ENCODE assay signal across 8 mouse cellular contexts in genomic region chr8:84871376-84872308, GRCm38 (mm10). TPM values are rescaled to one million over a fixed set of nuclear protein-coding genes. Genes with fewer than 3 reads are reported as not detected.
A peak's percentile ranks its signal among the peaks of the same experiment; 100 is the strongest.
DNase-seq lines count a peak whose midpoint lies in the region; ATAC-seq and TF ChIP-seq lines count a peak whose summit lies in the region.

Syce2 (plus strand) TSS chr8:84872111.

- no peak within 1 kb of the TSS for H3K27ac ChIP-seq in embryonic facial prominence, embryonic 12.5 days
- no peak within 1 kb of the TSS for H3K27ac ChIP-seq in heart, embryonic 12.5 days (ENCODE audit: poor library complexity, severe bottlenecking)
- no peak within 1 kb of the TSS for H3K27ac ChIP-seq in kidney, embryonic 15.5 days
- H3K27ac ChIP-seq in liver, embryonic 14.5 days = peak within 1 kb of the TSS; percentile 81
- H3K27ac ChIP-seq in stomach, embryonic 16.5 days (ENCODE audit: low read length) = peak within 1 kb of the TSS; percentile 27; the same call in 1 of the 2 replicates

- H3K9ac ChIP-seq in embryonic facial prominence, embryonic 12.5 days = peak within 1 kb of the TSS; percentile 59
- H3K9ac ChIP-seq in heart, embryonic 12.5 days = peak within 1 kb of the TSS; percentile 70
- H3K9ac ChIP-seq in kidney, embryonic 15.5 days = peak within 1 kb of the TSS; percentile 59
- H3K9ac ChIP-seq in liver, embryonic 14.5 days (replicated peaks) = peak within 1 kb of the TSS; percentile 78
- peak within 1 kb of the TSS; percentile 71 for H3K9ac ChIP-seq in stomach, embryonic 16.5 days (ENCODE audit: low read length)

- H3K4me3 ChIP-seq in embryonic facial prominence, embryonic 12.5 days = peak within 1 kb of the TSS; percentile 39
- H3K4me3 ChIP-seq in heart, embryonic 12.5 days = peak within 1 kb of the TSS; percentile 52
- H3K4me3 ChIP-seq in kidney, embryonic 15.5 days (replicated peaks) = peak within 1 kb of the TSS; percentile 59
- H3K4me3 ChIP-seq in liver, embryonic 14.5 days (ENCODE audit: insufficient read depth in 1 of 2, low read depth in 2 of 2, low read length in 2 of 2) = peak within 1 kb of the TSS; percentile 55 to 69
- peak within 1 kb of the TSS; percentile 57 for H3K4me3 ChIP-seq in stomach, embryonic 16.5 days (replicated peaks; ENCODE audit: low read length)

- H3K36me3 ChIP-seq in embryonic facial prominence, embryonic 12.5 days = peaks cover 30% of the 10 kb centered on the region
- H3K36me3 ChIP-seq in heart, embryonic 12.5 days = peaks cover 35% of the 10 kb centered on the region
- peaks cover 29% of the 10 kb centered on the region for H3K36me3 ChIP-seq in kidney, embryonic 15.5 days
- peaks cover 24% of the 10 kb centered on the region for H3K36me3 ChIP-seq in liver, embryonic 14.5 days (replicated peaks; ENCODE audit: control insufficient read depth, insufficient read depth, low read depth)
- H3K36me3 ChIP-seq in stomach, embryonic 16.5 days (ENCODE audit: control insufficient read depth, insufficient read depth, low read length) = peaks cover 11% of the 10 kb centered on the region

- H3K27me3 ChIP-seq in embryonic facial prominence, embryonic 12.5 days = 0 out of 2 replicates have a peak, but pooled peaks cover 4% of the 10 kb centered on the region
- H3K27me3 ChIP-seq in heart, embryonic 12.5 days (replicated peaks) = peaks cover 4% of the 10 kb centered on the region; the same call in 1 of the 2 replicates
- H3K27me3 ChIP-seq in kidney, embryonic 15.5 days = 0 out of 2 replicates have a peak, but pooled peaks cover 3% of the 10 kb centered on the region
- no peaks in the 10 kb centered on the region for H3K27me3 ChIP-seq in liver, embryonic 14.5 days (ENCODE audit: control insufficient read depth, insufficient read depth, low read length)
- H3K27me3 ChIP-seq in stomach, embryonic 16.5 days (ENCODE audit: control insufficient read depth, insufficient read depth, low read length) = no peaks in the 10 kb centered on the region

- TF ChIP-seq CTCF in liver, embryonic 14.5 days (IDR thresholded peaks at IDR 0.05; ENCODE audit: low read depth) = peak; percentile 73

- no peaks in the 10 kb centered on the region for H3K9me3 ChIP-seq in embryonic facial prominence, embryonic 12.5 days
- no peaks in the 10 kb centered on the region for H3K9me3 ChIP-seq in heart, embryonic 12.5 days (replicated peaks)
- no peaks in the 10 kb centered on the region for H3K9me3 ChIP-seq in kidney, embryonic 15.5 days (replicated peaks)
- H3K9me3 ChIP-seq in liver, embryonic 14.5 days (ENCODE audit: control insufficient read depth, low read length) = no peaks in the 10 kb centered on the region
- no peaks in the 10 kb centered on the region for H3K9me3 ChIP-seq in stomach, embryonic 16.5 days (replicated peaks; ENCODE audit: control insufficient read depth, low read length)

- H3K4me1 ChIP-seq in embryonic facial prominence, embryonic 12.5 days = peaks cover 11% of the 10 kb centered on the region; the same call in 1 of the 2 replicates
- peaks cover 15% of the 10 kb centered on the region for H3K4me1 ChIP-seq in heart, embryonic 12.5 days (replicated peaks)
- peaks cover 17% of the 10 kb centered on the region for H3K4me1 ChIP-seq in kidney, embryonic 15.5 days
- H3K4me1 ChIP-seq in liver, embryonic 14.5 days (replicated peaks; ENCODE audit: control insufficient read depth in 2 of 2, insufficient read depth in 2 of 2, low read length in 1 of 2) = peaks cover 17 to 25% of the 10 kb centered on the region in 2 experiments
- H3K4me1 ChIP-seq in stomach, embryonic 16.5 days (ENCODE audit: control insufficient read depth, insufficient read depth, low read length) = peaks cover 14% of the 10 kb centered on the region

- H3K4me2 ChIP-seq in embryonic facial prominence, embryonic 12.5 days (replicated peaks) = peak within 1 kb of the TSS; percentile 88
- H3K4me2 ChIP-seq in heart, embryonic 12.5 days = peak within 1 kb of the TSS; percentile 95
- peak within 1 kb of the TSS; percentile 99 for H3K4me2 ChIP-seq in kidney, embryonic 15.5 days
- H3K4me2 ChIP-seq in liver, embryonic 14.5 days (ENCODE audit: low read depth) = peak within 1 kb of the TSS; percentile 100
- peak within 1 kb of the TSS; percentile 100 for H3K4me2 ChIP-seq in stomach, embryonic 16.5 days (ENCODE audit: low read depth, low read length)

- peak; percentile 93 for DNase-seq in CD4-positive, CD25-positive, alpha-beta regulatory T cell, adult 2 months (ENCODE audit: low read depth, low spot score)
- peak; percentile 88 for DNase-seq in adrenal gland, postnatal 25 days
- peak; percentile 67 to 68 (median 68) for DNase-seq in liver, embryonic 14.5 days (ENCODE audit: low read depth in 3 of 3, low spot score in 3 of 3)
- peak; percentile 69 to 86 for DNase-seq in natural killer cell, adult 2 months (ENCODE audit: low spot score in 2 of 2)

- peak; percentile 19; the same call in 1 of the 2 replicates for ATAC-seq in embryonic facial prominence, embryonic 12.5 days (ENCODE audit: insufficient number of reproducible peaks, insufficient read depth, low FRiP score, low TSS enrichment)
- ATAC-seq in heart, embryonic 12.5 days (ENCODE audit: insufficient number of reproducible peaks, low FRiP score) = peak; percentile 80
- peak; percentile 66 for ATAC-seq in kidney, embryonic 15.5 days (replicated peaks; ENCODE audit: low FRiP score)
- ATAC-seq in liver, embryonic 14.5 days (ENCODE audit: insufficient read depth) = peak; percentile 77
- peak; percentile 76; the same call in 1 of the 2 replicates for ATAC-seq in stomach, embryonic 16.5 days (ENCODE audit: insufficient read depth, low FRiP score)

- TF ChIP-seq EP300 in liver, embryonic 14.5 days (IDR thresholded peaks at IDR 0.05; ENCODE audit: low read depth) = no peak

- 14% methylated on average over 45 of the region's 46 CpGs for WGBS in embryonic facial prominence, embryonic 12.5 days
- 12% methylated on average over 45 of the region's 46 CpGs for WGBS in heart, embryonic 12.5 days
- 14% methylated on average over 46 of the region's 46 CpGs for WGBS in kidney, embryonic 15.5 days
- WGBS in liver, embryonic 14.5 days (ENCODE audit: insufficient replicate concordance) = 7% methylated on average over 45 of the region's 46 CpGs
- WGBS in stomach, embryonic 16.5 days = 13% methylated on average over 42 of the region's 46 CpGs

RNA-seq across cellular contexts. Expression of gene Syce2, which starts in this region (rescaled TPM):
- total RNA-seq in adrenal gland, postnatal 25 days (2021) = 10.6 and 13.9 TPM in 2 replicates
- polyA plus RNA-seq in embryonic facial prominence, embryonic 12.5 days (2016; fragmentation: Nextera tagmentation; extraction: Ambion mirVana) = 84.1 and 91.7 TPM in 2 replicates
- 36.5 and 36.9 TPM in 2 replicates for polyA plus RNA-seq in heart, embryonic 12.5 days (2016; fragmentation: Nextera tagmentation; extraction: Ambion mirVana)
- 66.5 and 70.3 TPM in 2 replicates for polyA plus RNA-seq in kidney, embryonic 15.5 days (2015; fragmentation: Nextera tagmentation; extraction: Ambion mirVana)
- polyA plus RNA-seq in liver, embryonic 14.5 days (2012; rRNA removed) = 16.7 and 26.4 TPM in 2 replicates
- 78.2 and 80.2 TPM in 2 replicates for polyA plus RNA-seq in liver, embryonic 14.5 days (2014; fragmentation: Nextera tagmentation; extraction: Ambion mirVana)
- 44.9 and 49.0 TPM in 2 replicates for polyA plus RNA-seq in stomach, embryonic 16.5 days (2015; fragmentation: Nextera tagmentation; extraction: Ambion mirVana)

Comparison
In these comparisons a context has a peak if more than half of its experiments do, and no peak if none do; other contexts are left out.
1. ATAC-seq: peak in every context shown above with its lines; median percentile 80 in heart, embryonic 12.5 days; 77 in liver, embryonic 14.5 days; 76 in stomach, embryonic 16.5 days; 66 in kidney, embryonic 15.5 days; 19 in embryonic facial prominence, embryonic 12.5 days.
2. H3K27ac ChIP-seq: peak in liver, embryonic 14.5 days (single experiment) and stomach, embryonic 16.5 days (single experiment); none in embryonic facial prominence, embryonic 12.5 days (single experiment), heart, embryonic 12.5 days (single experiment) and kidney, embryonic 15.5 days (single experiment).
3. Peak in every context shown above with its lines, with median percentiles within 50 percentile points of each other: DNase-seq, H3K4me2 ChIP-seq, H3K4me3 ChIP-seq and H3K9ac ChIP-seq.